Mouse (Mus musculus) erythroid progenitor cell, adult 5-6 weeks (primary cell): ENCODE measurements around the gene B430305J03Rik. TPM values are rescaled to one million over a fixed set of nuclear protein-coding genes. Genes with fewer than 3 reads are reported as not detected.

Experiments used
- ATAC-seq: replicated peaks from 2 replicates; pipeline ENCODE4 v1.8.0; 2016; ENCODE audit warnings: moderate number of reproducible peaks, mild to moderate bottlenecking, moderate TSS enrichment, inconsistent platforms; ENCODE audit not compliant: poor library complexity, low FRiP score, severe bottlenecking
- total RNA-seq, 2 experiments: library from RNA; stranded (forward) in 1 of 2; stranded (reverse) in 1 of 2; fragments of 150-400 nt in 1 of 2; fragments of 186-747, 209-891 nt in 1 of 2; gene quantifications; 2 replicates each; pipeline versions ENCODE4 v1.2.3 to v1.2.4; 2015 to 2017; ENCODE audit warnings: low replicate concordance in 2 of 2

Gene B430305J03Rik
- total RNA-seq (2015; ENCODE audit: low replicate concordance) (not detected in 2 replicates), total RNA-seq (2017; ENCODE audit: low replicate concordance) (0.08 TPM in 1 of 2 replicates, not detected in the other)

GRCm38 (mm10) chr3:61365779-61366373 lies at the start of gene B430305J03Rik:
B430305J03Rik (minus strand) TSS chr3:61365951.
- ATAC-seq, result no peak

- ATAC-seq, result no peak
Measured at GRCm38 (mm10) chr3:61409683-61410082, 43.9 kb upstream of the B430305J03Rik start.

GRCm38 (mm10) chr3:61406921-61407320 lies 41.2 kb upstream of the B430305J03Rik start:
- ATAC-seq, result no peak

GRCm38 (mm10) chr3:61400823-61401387 lies 35.2 kb upstream of the B430305J03Rik start:
- ATAC-seq, result no peak

GRCm38 (mm10) chr3:61396728-61397127 lies 31.0 kb upstream of the B430305J03Rik start:
- no peak for ATAC-seq

- ATAC-seq, result no peak
Measured at GRCm38 (mm10) chr3:61395382-61395781, 29.6 kb upstream of the B430305J03Rik start.

GRCm38 (mm10) chr3:61393520-61393919 lies 27.8 kb upstream of the B430305J03Rik start:
- no peak for ATAC-seq

- ATAC-seq, result peak; percentile 87
Measured at GRCm38 (mm10) chr3:61392881-61393280, 27.1 kb upstream of the B430305J03Rik start.

GRCm38 (mm10) chr3:61391564-61391963 lies 25.8 kb upstream of the B430305J03Rik start:
- ATAC-seq, result no peak

GRCm38 (mm10) chr3:61386368-61386767 lies 20.6 kb upstream of the B430305J03Rik start:
- no peak for ATAC-seq

- ATAC-seq, result no peak
Measured at GRCm38 (mm10) chr3:61376001-61376400, 10.2 kb upstream of the B430305J03Rik start.

GRCm38 (mm10) chr3:61368446-61368845 lies 2.7 kb upstream of the B430305J03Rik start:
- no peak for ATAC-seq

- ATAC-seq, result peak; percentile 52; the same call in 1 of the 2 replicates
Measured at GRCm38 (mm10) chr3:61364978-61365778, 573 bp downstream of the B430305J03Rik start.

GRCm38 (mm10) chr3:61364661-61364977 lies 1.1 kb downstream of the B430305J03Rik start:
- ATAC-seq, result no peak

GRCm38 (mm10) chr3:61363989-61364660 lies 1.6 kb downstream of the B430305J03Rik start:
- ATAC-seq, result peak; percentile 90

- ATAC-seq, result peak; percentile 18; the same call in 1 of the 2 replicates
Measured at GRCm38 (mm10) chr3:61363161-61363988, 2.4 kb downstream of the B430305J03Rik start.

GRCm38 (mm10) chr3:61362821-61363160 lies 3.0 kb downstream of the B430305J03Rik start:
- ATAC-seq, result no peak

GRCm38 (mm10) chr3:61361338-61361737 lies 4.4 kb downstream of the B430305J03Rik start, which contains the start of gene Rap2b:
Rap2b (plus strand) TSS chr3:61361638.
- ATAC-seq, result no peak

GRCm38 (mm10) chr3:61358756-61359293 lies 6.9 kb downstream of the B430305J03Rik start:
- ATAC-seq, result no peak
